Mouse (Mus musculus): ENCODE measurements around the gene Ntn1. TPM values are rescaled to one million over a fixed set of nuclear protein-coding genes. Genes with fewer than 3 reads are reported as not detected.

Ntn1 gene
- polyA plus RNA-seq, 1 experiment = 6.1 TPM

DNA sequence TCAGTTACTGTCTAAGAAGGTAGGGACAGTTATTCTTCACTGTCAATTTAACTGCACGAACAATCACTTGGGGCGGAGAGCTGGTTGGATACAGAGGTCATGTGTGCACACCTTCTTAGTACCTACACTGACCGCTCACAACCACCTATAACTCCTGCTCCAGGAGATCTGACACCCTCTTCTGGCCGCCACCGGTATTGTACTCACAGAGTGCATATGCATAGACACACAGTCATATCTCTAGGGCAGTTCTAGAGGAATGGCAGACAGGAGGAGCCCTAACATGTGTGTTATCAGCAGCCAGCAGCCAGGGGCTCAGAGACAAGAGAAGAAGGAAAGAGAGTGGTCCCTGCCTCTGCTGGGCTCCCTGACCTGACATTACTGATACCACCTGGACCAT lies 169.1 kb downstream of the Ntn1 start:
- Histone ChIP-seq H3K27ac (ENCODE audit: insufficient read depth, low read length) (no peak overlapping the region), H3K4me1 (ENCODE audit: control insufficient read depth, insufficient read depth, low read length) (peaks cover 10% of the 10 kb centered on the region), H3K4me3 (ENCODE audit: insufficient read depth, low read length) (no peak overlapping the region)
- TF ChIP-seq CTCF (IDR thresholded peaks at IDR 0.05; ENCODE audit: borderline replicate concordance, insufficient read depth, low read length) (no peak), POLR2A (IDR thresholded peaks at IDR 0.05; ENCODE audit: low read depth, low read length) (no peak)

DNA sequence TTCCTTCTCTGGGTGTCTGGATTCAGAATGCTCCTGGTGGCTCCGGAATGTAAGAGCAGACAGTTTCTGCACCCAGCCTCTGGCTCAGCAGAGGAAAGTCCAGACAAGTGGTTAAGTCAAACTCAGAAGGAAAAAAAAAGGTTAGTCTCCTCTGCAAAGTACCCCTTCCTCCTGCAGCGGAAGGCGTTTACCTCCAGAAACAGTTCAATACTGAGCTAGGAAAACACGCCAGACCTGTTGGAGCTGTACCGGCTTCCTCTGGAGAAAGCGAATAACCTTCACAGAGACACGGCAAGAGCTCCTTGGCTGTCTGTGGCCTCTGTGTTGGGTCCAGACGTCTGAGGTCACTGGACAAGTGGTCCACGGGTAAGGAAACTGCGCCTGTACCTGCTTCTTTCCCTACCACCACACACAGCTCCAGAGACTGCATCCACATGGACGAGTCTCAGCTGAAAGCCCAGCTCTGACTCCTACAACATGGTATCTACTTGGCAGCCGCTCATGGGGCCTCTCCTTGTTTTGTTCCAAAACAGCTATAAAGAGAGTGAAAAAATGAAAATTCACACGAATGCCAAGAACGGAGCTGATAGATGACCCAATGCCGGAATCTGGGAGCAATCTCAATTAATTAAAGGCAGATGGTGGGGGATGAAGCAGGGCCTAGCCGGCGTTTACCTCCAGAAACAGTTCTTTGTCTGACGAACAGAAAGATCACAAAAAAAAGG lies 171.5 kb downstream of the Ntn1 start:
- peak overlapping the region; percentile 59 for H3K27ac ChIP-seq (ENCODE audit: insufficient read depth, low read length)
- H3K4me3 ChIP-seq (ENCODE audit: insufficient read depth, low read length) = no peak overlapping the region
- TF ChIP-seq CTCF (IDR thresholded peaks at IDR 0.05; ENCODE audit: borderline replicate concordance, insufficient read depth, low read length) (no peak), POLR2A (IDR thresholded peaks at IDR 0.05; ENCODE audit: low read depth, low read length) (no peak)
- H3K4me1 ChIP-seq (ENCODE audit: control insufficient read depth, insufficient read depth, low read length) = peaks cover 10% of the 10 kb centered on the region

DNA sequence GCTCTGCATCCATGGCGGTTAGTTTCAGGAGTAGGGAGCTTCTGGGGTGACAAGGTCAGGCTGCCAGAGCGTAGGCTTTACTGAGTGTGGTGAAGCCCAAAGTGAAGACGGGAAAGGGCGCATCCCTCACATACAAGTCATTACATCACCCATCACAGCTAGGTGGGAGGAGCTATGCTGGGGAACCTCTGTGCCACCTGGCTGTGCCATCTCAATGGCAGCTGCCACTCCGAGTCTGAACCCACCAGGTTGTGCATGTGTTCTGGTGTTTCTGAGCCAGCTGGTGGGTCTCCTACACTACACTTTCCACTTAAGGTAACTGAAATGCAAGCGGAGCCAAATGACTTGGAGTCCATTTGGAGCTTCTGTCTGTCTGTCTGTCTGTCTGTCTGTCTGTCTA lies 172.8 kb downstream of the Ntn1 start:
- H3K4me3 ChIP-seq (ENCODE audit: insufficient read depth, low read length) = no peak overlapping the region
- TF ChIP-seq CTCF (IDR thresholded peaks at IDR 0.05; ENCODE audit: borderline replicate concordance, insufficient read depth, low read length) (no peak), POLR2A (IDR thresholded peaks at IDR 0.05; ENCODE audit: low read depth, low read length) (no peak)
- peaks cover 10% of the 10 kb centered on the region for H3K4me1 ChIP-seq (ENCODE audit: control insufficient read depth, insufficient read depth, low read length)
- no peak overlapping the region for H3K27ac ChIP-seq (ENCODE audit: insufficient read depth, low read length)

DNA sequence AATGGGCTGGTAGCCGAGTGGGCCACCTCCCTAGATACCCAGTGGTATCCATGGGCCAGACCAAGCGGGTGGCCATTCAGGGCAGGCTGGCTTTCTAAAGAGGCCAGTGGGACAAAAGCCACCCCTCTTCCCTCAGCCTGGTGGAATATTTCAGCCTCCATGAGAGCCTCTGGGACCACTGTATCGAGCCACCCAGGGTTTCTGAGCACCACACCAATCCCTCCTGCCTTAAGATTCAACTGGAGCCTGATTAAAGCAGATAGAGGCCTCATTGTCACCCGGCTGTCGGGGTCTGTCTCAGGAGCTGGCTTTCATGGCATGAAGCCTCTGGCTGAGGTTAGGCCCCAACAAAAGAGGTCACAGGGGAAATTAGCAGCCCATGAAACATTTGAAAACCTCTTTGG lies 174.0 kb downstream of the Ntn1 start:
- H3K27ac ChIP-seq (ENCODE audit: insufficient read depth, low read length) = no peak overlapping the region
- no peak for TF ChIP-seq POLR2A (IDR thresholded peaks at IDR 0.05; ENCODE audit: low read depth, low read length)
- no peak for TF ChIP-seq CTCF (IDR thresholded peaks at IDR 0.05; ENCODE audit: borderline replicate concordance, insufficient read depth, low read length)
- H3K4me3 ChIP-seq (ENCODE audit: insufficient read depth, low read length) = no peak overlapping the region
- H3K4me1 ChIP-seq (ENCODE audit: control insufficient read depth, insufficient read depth, low read length) = peaks cover 10% of the 10 kb centered on the region

DNA sequence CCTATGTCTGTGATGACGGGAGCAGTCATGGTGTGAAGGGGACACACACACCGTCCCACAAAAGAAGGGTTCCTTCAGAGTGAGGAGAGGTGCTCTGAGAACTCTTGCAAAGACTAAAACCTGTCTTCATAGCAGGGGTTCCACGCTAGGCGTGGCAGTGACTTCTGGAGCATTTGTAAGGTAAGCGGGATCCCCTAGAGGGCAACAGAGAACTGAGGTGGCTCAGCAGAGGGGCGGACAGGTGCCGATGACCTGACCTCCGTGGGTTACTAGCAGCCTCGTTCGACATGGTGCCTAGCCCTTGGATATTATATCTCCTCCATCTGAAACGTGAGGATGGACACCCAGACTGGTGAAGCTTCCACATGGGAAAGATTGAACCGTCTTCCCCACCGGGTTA lies 177.5 kb downstream of the Ntn1 start:
- TF ChIP-seq POLR2A (IDR thresholded peaks at IDR 0.05; ENCODE audit: low read depth, low read length) (no peak), CTCF (IDR thresholded peaks at IDR 0.05; ENCODE audit: borderline replicate concordance, insufficient read depth, low read length) (no peak)
- Histone ChIP-seq H3K27ac (ENCODE audit: insufficient read depth, low read length) (no peak overlapping the region), H3K4me1 (ENCODE audit: control insufficient read depth, insufficient read depth, low read length) (no peaks in the 10 kb centered on the region; the same call in 1 of the 2 replicates), H3K4me3 (ENCODE audit: insufficient read depth, low read length) (no peak overlapping the region)

DNA sequence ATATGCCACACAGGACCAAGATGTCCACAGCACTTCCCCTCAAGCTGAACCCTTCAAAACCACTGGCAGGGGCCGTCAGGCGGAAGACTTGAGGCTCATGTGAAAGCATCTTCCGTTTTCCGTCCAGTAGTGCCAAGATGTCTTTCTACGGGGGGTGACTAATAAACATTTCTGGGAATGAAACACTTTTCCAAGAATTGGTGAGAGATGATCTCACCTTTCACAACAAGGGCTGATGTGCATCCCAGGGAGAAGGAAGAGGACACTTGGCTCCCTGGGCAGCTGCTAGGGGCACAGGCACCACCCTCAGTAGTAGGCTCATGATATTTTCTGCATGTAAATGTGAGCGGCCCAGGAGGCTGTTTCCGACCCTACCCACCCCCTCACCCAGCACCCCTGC lies 178.4 kb downstream of the Ntn1 start:
- TF ChIP-seq POLR2A (IDR thresholded peaks at IDR 0.05; ENCODE audit: low read depth, low read length) (no peak), CTCF (IDR thresholded peaks at IDR 0.05; ENCODE audit: borderline replicate concordance, insufficient read depth, low read length) (no peak)
- no peaks in the 10 kb centered on the region; the same call in 1 of the 2 replicates for H3K4me1 ChIP-seq (ENCODE audit: control insufficient read depth, insufficient read depth, low read length)
- no peak overlapping the region for H3K27ac ChIP-seq (ENCODE audit: insufficient read depth, low read length)
- H3K4me3 ChIP-seq (ENCODE audit: insufficient read depth, low read length) = no peak overlapping the region

DNA sequence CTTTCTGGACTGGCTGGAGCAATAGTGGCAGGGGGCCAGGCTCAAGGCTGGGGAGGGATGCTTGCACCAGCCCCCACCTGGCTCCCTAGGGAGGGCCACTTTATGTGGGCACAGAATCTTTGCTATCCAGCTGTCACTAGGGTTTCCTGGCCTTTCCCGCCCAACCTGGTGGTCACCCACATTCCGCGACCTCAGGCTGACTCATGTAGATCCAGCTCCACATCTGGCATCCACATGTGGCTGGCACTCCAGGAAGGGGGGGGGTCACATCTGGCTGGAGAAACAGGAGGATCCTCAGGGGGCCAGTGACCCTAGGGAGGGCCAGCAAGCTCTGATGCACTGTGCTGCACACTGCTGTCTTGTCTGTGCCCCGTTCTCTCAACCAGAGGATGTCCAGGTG lies 179.9 kb downstream of the Ntn1 start:
- no peak for TF ChIP-seq CTCF (IDR thresholded peaks at IDR 0.05; ENCODE audit: borderline replicate concordance, insufficient read depth, low read length)
- TF ChIP-seq POLR2A (IDR thresholded peaks at IDR 0.05; ENCODE audit: low read depth, low read length) = no peak
- Histone ChIP-seq H3K27ac (ENCODE audit: insufficient read depth, low read length) (no peak overlapping the region), H3K4me1 (ENCODE audit: control insufficient read depth, insufficient read depth, low read length) (no peaks in the 10 kb centered on the region; the same call in 1 of the 2 replicates), H3K4me3 (ENCODE audit: insufficient read depth, low read length) (no peak overlapping the region)

DNA sequence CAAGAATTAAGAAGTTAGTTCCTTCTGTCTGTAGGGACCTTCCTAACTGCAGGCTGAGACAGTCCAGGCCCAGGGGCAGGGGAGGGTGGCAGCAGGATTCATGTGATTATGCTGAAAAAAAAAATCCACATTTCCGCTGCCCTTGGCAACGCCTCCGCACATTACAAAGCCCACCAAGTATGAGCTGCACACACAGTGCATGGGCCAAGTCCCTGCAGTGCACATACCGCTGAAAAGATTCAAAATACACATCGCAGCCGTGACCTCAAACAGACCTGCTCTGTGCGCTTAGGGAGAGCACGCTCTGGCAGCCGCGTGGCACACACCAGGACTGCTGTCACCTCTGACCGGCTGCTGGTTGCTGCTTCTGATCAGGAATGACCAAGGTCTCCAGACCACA lies 184.6 kb downstream of the Ntn1 start:
- H3K4me3 ChIP-seq (ENCODE audit: insufficient read depth, low read length) = no peak overlapping the region
- TF ChIP-seq CTCF (IDR thresholded peaks at IDR 0.05; ENCODE audit: borderline replicate concordance, insufficient read depth, low read length) (no peak), POLR2A (IDR thresholded peaks at IDR 0.05; ENCODE audit: low read depth, low read length) (no peak)
- peaks cover 7% of the 10 kb centered on the region for H3K4me1 ChIP-seq (ENCODE audit: control insufficient read depth, insufficient read depth, low read length)
- H3K27ac ChIP-seq (ENCODE audit: insufficient read depth, low read length) = no peak overlapping the region

DNA sequence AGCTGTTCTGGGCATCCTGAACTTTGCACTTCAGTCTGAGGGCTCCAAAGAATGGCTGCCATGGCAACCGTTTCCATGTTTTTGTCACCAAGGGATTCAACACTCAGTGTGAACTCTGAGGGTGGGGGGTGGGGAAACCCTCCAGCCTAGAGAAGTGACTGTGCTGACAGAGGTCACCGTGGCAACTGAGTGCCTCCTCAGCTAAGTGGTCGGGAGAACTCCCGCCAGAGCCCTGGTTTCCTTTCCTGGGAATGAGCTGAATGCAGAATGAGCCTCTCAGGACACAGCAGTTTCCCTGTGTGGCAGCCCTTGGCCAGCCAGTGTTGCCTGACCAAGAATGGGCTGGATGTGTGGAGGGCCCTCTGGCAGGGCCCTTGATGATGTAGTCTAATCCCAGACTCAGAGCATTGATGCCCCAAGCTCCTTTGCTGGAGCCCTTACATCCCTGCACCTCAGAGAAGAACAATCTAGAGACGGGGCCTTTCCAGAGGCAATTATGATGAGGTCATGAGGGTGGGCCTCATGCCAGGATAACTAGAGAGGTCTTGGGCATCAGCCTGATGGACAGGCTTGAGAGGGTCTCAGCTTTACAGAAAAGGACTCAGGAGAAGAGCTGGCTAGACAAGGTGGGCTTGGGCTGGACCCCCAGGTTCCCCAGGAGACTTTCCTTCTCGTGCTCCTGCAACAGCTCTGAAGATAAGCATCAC lies 185.3 kb downstream of the Ntn1 start:
- no peak overlapping the region for H3K27ac ChIP-seq (ENCODE audit: insufficient read depth, low read length)
- peaks cover 7% of the 10 kb centered on the region for H3K4me1 ChIP-seq (ENCODE audit: control insufficient read depth, insufficient read depth, low read length)
- TF ChIP-seq POLR2A (IDR thresholded peaks at IDR 0.05; ENCODE audit: low read depth, low read length) = no peak
- no peak for TF ChIP-seq CTCF (IDR thresholded peaks at IDR 0.05; ENCODE audit: borderline replicate concordance, insufficient read depth, low read length)
- H3K4me3 ChIP-seq (ENCODE audit: insufficient read depth, low read length) = no peak overlapping the region

Data from embryonic fibroblast, embryonic 13.5 days (primary cell).